In the genomic region with DNA sequence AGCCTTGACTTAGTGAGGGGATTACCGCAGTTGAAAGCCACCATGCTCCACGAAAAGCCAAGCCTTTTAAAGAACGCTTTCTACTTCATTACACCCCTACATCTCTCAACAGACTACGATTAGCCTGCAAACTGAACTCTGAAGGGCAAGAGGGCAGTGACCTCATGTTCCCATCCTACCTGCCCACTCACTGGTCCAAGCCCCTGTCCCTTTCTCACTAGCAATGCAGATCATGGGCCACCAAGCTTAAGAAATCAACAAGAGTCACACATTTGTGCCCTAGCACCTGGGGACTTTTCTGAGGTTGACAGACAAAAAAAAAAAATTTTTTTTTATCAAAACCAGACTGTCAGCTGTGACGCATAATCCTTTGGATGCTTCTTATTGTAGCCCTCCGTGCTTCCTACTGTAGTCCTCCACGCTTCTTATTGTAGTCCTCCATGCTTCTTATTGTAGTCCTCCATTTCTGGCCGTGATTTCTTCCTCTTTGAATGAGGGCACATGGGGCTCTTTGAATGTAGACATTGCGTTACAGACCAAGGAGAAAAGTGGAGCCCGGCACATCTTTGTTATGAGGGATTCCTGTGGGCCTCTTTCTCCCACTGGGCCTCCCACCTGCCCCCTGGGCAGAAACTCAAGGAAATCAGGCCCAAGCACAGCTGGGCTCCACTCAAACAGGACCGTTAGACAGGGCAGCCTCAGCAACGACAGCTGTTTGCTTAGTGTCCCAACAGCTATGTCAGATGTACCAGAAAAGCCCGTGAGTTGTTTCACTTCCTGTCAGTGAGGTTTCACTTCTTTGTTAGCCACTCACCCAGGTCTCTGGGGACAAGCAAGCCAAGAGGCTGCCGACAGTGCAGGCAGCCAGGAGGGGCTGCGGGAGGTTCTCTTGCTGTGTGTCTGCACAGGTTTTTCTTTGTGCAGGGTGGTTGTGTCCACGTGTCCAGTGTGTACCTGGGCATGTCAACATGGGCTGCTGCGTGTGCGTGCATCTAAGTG, we compare ENCODE assay signal across 7 mouse cellular contexts. TPM values are rescaled to one million over a fixed set of nuclear protein-coding genes. Genes with fewer than 3 reads are reported as not detected.
DNase-seq lines count a peak whose midpoint lies in the region; ATAC-seq lines count a peak whose summit lies in the region.

No protein-coding gene starts in this region.

- H3K27ac ChIP-seq in brown adipose tissue, adult 24 weeks (replicated peaks; ENCODE audit: low read depth, low read length), result peak overlapping the region; percentile 53

- peak; percentile 17 to 29 for DNase-seq in left cerebral cortex, postnatal 25 days (ENCODE audit: low spot score in 2 of 2)
- no peak for DNase-seq in left cerebral cortex, adult 18-20 months (ENCODE audit: low spot score in 2 of 2)
- DNase-seq in frontal cortex, postnatal 25 days (ENCODE audit: low spot score in 2 of 2), result no peak
- no peak for DNase-seq in cerebellum, postnatal 25 days

- peak; percentile 85 for ATAC-seq in inflammation-experienced regulatory T-cells, adult 6 months
- ATAC-seq in neutrophil, adult 5-6 weeks (ENCODE audit: extremely low read depth, insufficient number of reproducible peaks, low FRiP score, poor library complexity, severe bottlenecking), result peak; percentile 93

- intact Hi-C loops in left cerebral cortex, postnatal 25 days (cut with DNase I), result no loop called here

- H3K4me1 ChIP-seq in brown adipose tissue, adult 24 weeks (ENCODE audit: control insufficient read depth, insufficient read depth, insufficient read length, low read length), result peaks cover 9% of the 10 kb centered on the region

- H3K4me3 ChIP-seq in brown adipose tissue, adult 24 weeks (ENCODE audit: insufficient read depth, low read depth, low read length), result 0 out of 2 replicates have a peak overlapping the region, but pooled peaks have one; percentile 11

RNA-seq across cellular contexts. Expression of gene Hdhd5, which starts 36.1 kb away (rescaled TPM):
- total RNA-seq in left cerebral cortex, postnatal 25 days (2021), result 10 to 100 TPM; 33.0 to 37.0 TPM
- total RNA-seq in left cerebral cortex, adult 18-20 months (2021), result 10 to 100 TPM; 32.3 to 35.3 TPM
- 10.5 and 11.9 TPM in 2 replicates for polyA plus RNA-seq in brown adipose tissue, adult 24 weeks (2012; ENCODE audit: insufficient read depth, insufficient read length, missing spikeins)
- 10 to 100 TPM; 24.6 to 38.9 (median 33.1) TPM for polyA plus RNA-seq in inflammation-experienced regulatory T-cells, adult 6 months (2017; shearing (Covaris generic))
- 21.1 and 25.8 TPM in 2 replicates for total RNA-seq in neutrophil, adult 5-6 weeks (2017)

Comparison
In these comparisons a context has a peak if more than half of its experiments do, and no peak if none do; other contexts are left out.
1. DNase-seq: peak in left cerebral cortex, postnatal 25 days (2 of 2); none in left cerebral cortex, adult 18-20 months (0 of 2), frontal cortex, postnatal 25 days (0 of 2) and cerebellum, postnatal 25 days (0 of 2).